Mouse (Mus musculus): ENCODE data around the gene Ptprn2.

Gene Ptprn2

GRCm38 (mm10) chr12:117159669-117160210 lies 674.2 kb downstream of the Ptprn2 start:
- DNase-seq (ENCODE audit: low read depth, low spot score): no peak

- DNase-seq (ENCODE audit: low read depth, low spot score): no peak
These were observed 674.8 kb downstream of the Ptprn2 start for GRCm38 (mm10) chr12:117160211-117160891.

DNA sequence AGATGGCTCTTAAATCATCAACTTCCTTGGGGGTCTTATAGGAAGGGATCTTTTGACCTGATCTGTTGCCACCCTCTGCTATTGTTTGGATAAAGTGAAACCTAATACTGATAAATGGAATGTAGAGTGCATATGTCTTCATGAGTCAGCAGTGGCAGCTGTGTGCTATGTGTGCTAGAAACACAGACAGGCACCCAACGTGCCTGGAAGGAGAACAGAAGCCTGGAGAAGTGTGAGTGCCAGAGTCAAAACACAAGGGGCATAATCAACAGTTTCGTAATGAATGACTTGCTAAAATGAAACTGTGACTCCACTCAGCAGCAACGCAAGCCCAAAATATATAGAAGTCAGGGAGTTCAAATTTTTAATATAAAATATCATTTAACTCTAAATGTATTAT lies 676.7 kb downstream of the Ptprn2 start:
- DNase-seq (ENCODE audit: low read depth, low spot score): no peak

- DNase-seq (ENCODE audit: low read depth, low spot score): no peak
These were observed 678.3 kb downstream of the Ptprn2 start for GRCm38 (mm10) chr12:117163789-117164188.

DNA sequence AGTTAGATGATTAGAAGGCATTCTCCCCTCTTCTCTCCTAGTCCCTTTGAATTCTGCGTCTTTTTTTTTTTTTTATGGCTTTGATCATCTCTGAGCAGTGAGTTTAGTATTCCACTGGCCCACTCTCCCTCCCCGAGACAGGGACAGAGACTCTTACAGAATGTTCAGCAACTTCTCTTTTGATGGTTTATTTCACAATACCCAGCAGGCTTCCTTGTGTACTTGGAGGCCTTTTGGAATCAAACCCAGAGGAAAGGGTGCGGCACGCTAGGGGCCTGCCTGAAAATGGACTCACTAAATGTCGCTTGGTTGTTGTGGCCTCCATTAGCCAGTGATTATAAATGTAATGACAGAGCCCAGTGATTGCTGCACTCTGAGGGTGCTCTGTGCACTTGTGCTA lies 680.7 kb downstream of the Ptprn2 start:
- DNase-seq (ENCODE audit: low read depth, low spot score): no peak

DNA sequence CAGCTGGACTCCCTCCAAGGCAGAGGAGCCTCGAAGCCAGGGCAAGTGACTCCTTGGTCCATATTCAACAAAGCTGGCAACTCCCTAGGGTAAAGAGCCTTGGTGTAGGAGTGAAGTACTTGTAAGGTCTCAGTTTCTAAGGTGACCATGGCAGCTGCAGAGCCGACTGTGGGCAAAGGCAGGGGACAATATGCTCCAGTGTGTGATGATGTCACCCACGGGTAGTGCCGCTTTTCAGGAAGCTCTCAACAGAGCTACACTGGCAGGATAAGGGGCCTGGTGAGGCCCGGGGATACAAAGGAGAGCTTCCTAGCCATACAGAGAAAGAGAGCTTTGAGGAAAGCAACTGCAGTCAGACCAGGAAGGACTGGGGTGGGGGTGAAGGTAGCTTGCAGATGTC lies 684.1 kb downstream of the Ptprn2 start:
- DNase-seq (ENCODE audit: low read depth, low spot score): no peak

- DNase-seq (ENCODE audit: low read depth, low spot score): no peak
These were observed 687.0 kb downstream of the Ptprn2 start for GRCm38 (mm10) chr12:117172529-117172884.

DNA sequence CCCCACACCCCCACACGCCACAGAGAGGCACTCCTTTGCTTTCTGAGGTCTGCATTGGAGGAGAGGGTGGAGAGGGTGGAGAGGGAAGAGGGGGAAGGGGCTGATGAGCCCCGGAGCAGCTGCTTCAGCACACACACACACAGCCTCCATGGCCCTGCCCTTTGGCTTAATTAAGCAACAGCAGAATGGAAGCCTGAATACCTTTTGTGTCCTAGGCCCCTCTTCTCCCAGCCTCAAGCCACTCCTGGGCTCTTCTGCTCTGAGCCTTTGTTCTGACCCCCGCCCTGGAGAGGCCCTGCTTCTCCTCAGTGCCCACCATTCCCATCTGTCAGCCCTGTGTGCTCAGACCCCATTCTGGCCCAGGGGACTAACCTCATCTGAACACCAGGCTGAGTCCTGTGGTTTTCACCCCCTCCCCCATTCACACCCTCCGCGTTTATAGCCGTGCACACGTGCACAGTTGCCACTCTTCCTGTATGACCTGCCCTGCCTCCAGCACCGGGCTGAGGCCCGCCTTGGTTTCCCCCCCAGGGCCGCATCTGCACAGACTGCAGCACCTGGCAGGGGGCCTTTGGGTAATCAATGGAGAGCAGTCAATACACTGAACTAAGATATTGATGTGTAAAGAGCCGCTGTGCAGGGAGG lies 687.5 kb downstream of the Ptprn2 start:
- no peak for DNase-seq (ENCODE audit: low read depth, low spot score)

DNA sequence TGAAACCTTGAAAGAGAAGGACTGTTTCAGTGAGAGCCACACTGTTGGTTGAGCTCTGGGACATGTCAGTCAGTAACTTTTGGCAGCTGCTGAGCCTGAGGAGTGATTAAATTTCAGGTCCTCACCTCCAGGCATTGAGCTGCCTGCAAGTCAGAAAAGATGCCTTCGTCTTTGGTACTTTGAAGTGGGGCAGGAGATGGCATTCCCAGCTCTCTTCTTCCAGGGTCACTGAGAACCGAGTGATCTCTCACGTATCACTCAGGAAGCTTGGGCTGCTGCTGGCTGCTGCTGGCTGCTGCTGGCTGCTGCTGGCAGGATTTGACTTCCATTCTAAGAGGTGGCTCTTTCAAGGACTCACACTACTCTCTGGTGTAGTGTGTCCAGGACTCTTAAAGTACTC lies 688.7 kb downstream of the Ptprn2 start:
- no peak for DNase-seq (ENCODE audit: low read depth, low spot score)

DNA sequence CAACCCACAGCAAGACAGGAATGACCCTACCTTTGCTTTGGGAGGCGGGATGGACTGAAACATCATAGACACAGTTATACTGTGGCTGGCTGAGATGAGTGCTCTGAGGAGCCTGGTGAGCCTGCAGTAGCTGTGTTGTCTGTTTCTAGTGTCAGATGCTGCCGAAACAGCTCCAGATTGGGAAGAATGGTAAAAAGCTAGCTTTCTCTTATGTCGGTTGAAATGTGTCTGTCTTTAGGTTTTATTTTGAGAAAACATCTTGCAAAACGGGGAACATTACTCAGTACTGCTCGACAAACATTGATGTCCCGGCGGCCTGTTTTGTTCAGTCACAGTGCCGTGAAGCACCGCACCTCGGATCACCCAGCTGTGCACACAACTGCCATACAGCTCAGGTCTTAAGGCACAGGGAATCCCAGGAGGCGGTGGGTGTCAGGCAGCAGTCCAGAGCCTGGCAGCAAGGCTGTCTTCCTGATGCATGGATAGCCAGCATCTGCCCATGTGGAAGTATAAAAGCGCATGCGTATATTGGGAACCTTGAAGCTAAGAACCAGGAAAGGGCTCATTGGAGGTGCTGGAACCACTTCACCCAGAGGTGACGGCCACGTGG lies 689.7 kb downstream of the Ptprn2 start:
- DNase-seq (ENCODE audit: low read depth, low spot score): no peak

- no peak for DNase-seq (ENCODE audit: low read depth, low spot score)
These were observed 690.8 kb downstream of the Ptprn2 start for GRCm38 (mm10) chr12:117176259-117176823.

- DNase-seq (ENCODE audit: low read depth, low spot score): no peak
These were observed 701.6 kb downstream of the Ptprn2 start for GRCm38 (mm10) chr12:117187167-117187566.

- DNase-seq (ENCODE audit: low read depth, low spot score): no peak
These were observed 706.5 kb downstream of the Ptprn2 start for GRCm38 (mm10) chr12:117192001-117192400.

- DNase-seq (ENCODE audit: low read depth, low spot score): no peak
These were observed 711.4 kb downstream of the Ptprn2 start for GRCm38 (mm10) chr12:117196721-117197425.

DNA sequence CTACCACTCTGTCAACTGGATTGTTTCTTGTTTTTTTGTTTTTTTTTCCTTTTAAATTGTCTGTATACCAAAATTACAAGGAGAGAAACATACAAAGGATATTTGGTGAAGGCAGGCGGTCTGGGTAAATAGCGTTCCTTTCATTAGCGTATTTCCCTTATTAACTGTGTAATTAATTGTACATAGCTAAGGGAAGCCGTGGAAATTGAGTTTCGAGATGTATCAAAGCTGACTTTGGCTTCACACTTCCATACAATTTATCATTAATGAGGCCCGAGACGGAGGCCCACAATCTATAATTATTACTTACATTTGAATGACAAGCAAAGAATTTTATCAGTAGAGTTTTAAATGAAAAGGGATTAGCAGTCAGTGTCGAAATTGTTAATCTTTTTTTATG lies 712.6 kb downstream of the Ptprn2 start:
- DNase-seq (ENCODE audit: low read depth, low spot score): no peak

DNA sequence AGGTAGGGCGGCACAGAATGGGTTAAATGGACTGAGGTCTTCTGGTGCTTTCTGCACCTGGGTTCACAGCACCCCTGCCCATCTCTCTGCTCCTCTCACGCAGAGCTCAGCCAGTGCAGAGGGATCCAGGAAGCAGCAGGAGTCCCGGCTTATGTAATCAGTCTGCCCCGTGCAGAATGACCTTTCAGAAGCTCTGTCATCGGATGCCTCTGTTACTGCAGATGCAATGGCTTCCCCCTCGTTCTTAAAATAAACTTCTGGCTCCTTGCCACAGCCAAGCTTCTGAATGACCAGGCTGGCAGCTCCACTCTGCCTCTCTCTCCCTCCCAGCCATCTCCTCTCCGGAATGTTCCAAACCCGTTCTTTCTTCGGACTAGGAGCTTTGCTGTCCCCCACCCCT lies 714.6 kb downstream of the Ptprn2 start:
- DNase-seq (ENCODE audit: low read depth, low spot score): no peak

DNA sequence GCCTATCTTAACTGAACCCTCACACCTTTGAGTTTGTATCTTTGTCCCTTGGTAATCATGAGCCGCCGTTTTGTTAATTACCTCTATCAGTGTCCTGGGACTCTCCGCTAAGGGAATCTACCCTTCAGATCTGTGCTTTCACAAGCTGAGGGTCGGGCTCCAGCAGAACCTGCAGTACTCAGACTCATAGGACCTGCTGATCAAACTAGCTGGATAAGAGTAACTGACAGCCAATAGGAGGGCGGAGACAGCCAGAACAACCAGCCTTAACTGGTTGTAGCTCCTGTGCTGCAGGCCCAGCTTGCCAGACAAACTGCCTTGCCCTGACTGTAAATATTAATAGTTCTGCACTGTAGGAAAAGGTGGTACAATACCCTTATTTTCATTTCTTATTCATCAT lies 715.1 kb downstream of the Ptprn2 start:
- no peak for DNase-seq (ENCODE audit: low read depth, low spot score)

DNA sequence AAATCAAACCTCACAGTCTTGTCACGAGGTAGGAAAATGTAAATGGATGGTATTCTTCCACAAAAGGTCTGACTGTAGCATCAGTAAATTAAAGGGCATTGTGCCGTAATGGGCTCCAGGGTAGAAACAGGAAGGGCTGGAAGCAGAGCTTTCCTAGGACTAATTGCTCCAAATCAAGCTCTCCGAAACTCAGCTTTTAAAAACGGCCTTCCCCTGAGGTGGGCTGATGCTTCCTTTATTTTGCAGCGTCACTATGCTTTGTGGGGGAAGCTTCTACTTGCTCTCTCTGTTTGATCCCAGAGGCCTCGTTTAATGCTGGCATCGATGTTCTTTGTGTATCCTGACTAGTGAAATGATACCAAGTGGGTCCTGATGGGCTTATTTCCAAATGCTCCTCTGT lies 718.0 kb downstream of the Ptprn2 start:
- no peak for DNase-seq (ENCODE audit: low read depth, low spot score)

GRCm38 (mm10) chr12:117204905-117205304 lies 719.4 kb downstream of the Ptprn2 start:
- DNase-seq (ENCODE audit: low read depth, low spot score): no peak

DNA sequence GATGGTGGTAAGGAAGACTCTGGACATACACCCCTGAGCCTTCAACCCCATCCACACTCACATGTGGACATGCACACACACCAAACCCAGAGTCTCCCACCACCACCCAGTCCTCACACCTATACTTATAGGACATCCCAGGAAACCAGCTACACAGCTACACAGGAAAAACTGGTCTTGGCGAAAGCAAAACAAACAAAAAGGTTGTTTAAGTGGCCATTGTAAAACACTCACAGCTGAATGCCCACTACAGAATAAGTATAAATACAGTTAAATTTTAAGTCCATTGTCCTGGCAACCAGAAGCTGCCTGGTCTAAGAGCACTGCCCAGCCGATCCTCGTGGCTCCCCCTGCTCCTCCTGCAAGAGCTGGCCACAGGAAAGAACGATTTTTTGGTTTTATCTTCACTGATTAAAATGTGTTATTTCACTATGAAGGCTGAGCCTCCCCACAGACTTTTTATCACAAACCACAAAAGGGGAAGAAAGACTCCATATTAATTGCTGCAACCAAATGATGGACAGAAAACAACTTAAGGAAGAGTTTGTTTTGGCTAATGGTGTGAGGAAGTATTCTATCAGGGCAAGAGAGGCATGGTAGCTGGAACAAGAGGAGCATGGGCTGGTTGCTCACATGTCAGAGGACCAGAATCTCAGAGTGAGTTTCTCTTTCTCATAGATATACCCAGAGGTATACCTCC lies 722.1 kb downstream of the Ptprn2 start:
- DNase-seq (ENCODE audit: low read depth, low spot score): no peak

DNA sequence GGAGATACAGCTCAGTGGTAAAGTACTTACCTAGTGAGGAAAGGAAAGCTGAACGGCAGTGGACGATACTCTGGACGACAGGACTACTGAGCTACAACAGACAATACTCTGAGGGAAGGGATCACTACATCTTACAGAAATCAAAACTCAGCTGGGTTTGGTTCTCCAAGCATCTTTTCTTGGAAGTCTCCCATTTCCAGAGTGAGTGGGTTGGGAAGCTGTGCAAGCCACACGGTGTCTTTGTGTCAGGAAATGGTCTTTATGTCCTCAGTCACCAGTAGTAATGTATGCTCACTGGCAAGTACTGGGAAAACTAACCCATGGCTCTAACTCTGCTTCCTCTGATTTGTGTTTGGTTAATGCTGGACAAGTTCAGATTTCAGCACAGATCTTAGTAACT lies 724.9 kb downstream of the Ptprn2 start:
- no peak for DNase-seq (ENCODE audit: low read depth, low spot score)

Data from CD4-positive helper T cell, adult 2 months (primary cell).